Mouse (Mus musculus) cortical plate, adult 2 months (tissue): ENCODE results near the gene Adap2.

Experiments used
- CTCF ChIP-seq: fragments of 200-500 bp; IDR thresholded peaks from 2 replicates; pipeline ENCODE4 v1.5.1; 2011; ENCODE audit warnings: mild to moderate bottlenecking, control low read depth, low read length; ENCODE audit not compliant: insufficient read depth; ENCODE audit errors: extremely low read depth
- POLR2A ChIP-seq: fragments of 200-500 bp; IDR thresholded peaks from 2 replicates; pipeline ENCODE4 v1.6.1; 2011; ENCODE audit warnings: mild to moderate bottlenecking, low read length, control low read depth; ENCODE audit not compliant: insufficient read depth; ENCODE audit errors: extremely low read depth

DNA sequence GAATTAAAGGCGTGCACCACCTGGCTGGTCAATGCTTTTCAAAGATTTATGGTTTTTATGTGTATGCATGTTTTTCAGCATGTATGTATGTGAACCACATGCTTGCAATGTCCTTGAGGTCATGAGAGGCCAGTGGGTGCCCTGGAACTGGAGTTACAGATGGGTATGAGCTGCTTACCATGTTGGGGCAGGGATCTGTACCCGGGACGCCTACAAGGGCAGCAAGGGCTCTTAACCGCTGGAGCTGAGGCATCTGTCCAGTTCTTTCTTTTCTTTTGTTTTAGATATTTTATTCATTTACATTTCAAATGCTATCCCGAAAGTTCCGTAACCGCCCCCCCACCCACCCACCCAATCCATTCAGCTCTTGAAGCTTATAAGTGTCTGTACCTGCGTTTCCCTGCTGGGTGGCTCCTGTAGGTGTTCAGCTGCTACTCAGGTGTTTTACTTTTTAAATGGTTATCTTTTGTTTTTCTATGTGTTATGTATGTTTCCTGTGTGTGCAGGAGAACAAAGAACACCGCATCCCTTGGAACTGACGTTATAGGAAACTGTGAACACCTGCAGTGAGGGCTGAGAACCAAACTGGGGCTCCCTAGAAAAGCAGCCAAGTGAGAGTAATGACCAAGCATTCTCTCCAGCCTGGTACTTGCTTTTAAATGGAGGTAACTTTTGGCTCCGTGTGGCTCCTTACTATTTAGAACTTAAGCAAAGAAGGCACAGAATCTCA lies 17.8 kb upstream of the Adap2 start:
- TF ChIP-seq POLR2A, result no peak
- no peak for TF ChIP-seq CTCF
